Mouse (Mus musculus) lung, postnatal 0 days (tissue): ENCODE measurements around the gene Ube2i.

Source experiments
- CTCF ChIP-seq: IDR thresholded peaks from 2 replicates; pipeline ENCODE4 v1.5.1; 2016; ENCODE audit warnings: antibody characterized with exemption, mild to moderate bottlenecking
- EP300 ChIP-seq: IDR thresholded peaks from 2 replicates; pipeline ENCODE4 v1.6.1; 2016; ENCODE audit warnings: antibody characterized with exemption, mild to moderate bottlenecking, control low read depth

DNA sequence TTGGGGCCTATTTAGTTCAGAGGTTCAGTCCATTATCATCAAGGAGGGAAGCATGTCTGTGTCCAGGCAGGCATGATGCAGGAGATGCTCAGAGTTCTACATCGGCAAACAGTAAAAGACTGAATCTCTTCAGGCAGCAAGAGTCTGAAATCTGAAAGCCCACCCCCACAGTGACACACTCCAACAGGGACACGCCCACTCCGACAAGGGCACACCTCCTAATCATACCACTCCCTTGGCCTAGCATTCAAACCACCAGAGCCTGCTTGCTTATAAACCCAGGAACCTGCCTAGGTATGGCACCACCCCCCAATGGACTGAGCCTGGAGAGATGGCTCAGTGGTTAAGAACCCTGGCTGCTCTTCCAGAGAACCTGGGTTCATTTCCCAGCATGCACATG, 59.0 kb downstream of the Ube2i start:
- TF ChIP-seq CTCF (no peak), EP300 (no peak)
